Mouse (Mus musculus) C2C12 (cell line): ENCODE results near the gene Slc22a15.

Experiments used
- CTCF ChIP-seq: IDR thresholded peaks from one replicate; pipeline ENCODE4 v1.5.1; 2011; ENCODE audit not compliant: control insufficient read depth, insufficient read depth, insufficient read length
- FOSL1 ChIP-seq: IDR thresholded peaks from one replicate; pipeline ENCODE4 v1.8.0; 2011; ENCODE audit warnings: mild to moderate bottlenecking, low read length; ENCODE audit not compliant: poor library complexity, insufficient read depth, severe bottlenecking
- MYOD1 ChIP-seq: IDR thresholded peaks from one replicate; pipeline ENCODE4 v1.6.1; 2011; ENCODE audit warnings: low read depth; ENCODE audit not compliant: control insufficient read depth, insufficient read length
- USF1 ChIP-seq: IDR thresholded peaks from one replicate; pipeline ENCODE4 v1.6.1; 2011; ENCODE audit warnings: low read depth, mild to moderate bottlenecking, control low read depth, moderate library complexity

DNA sequence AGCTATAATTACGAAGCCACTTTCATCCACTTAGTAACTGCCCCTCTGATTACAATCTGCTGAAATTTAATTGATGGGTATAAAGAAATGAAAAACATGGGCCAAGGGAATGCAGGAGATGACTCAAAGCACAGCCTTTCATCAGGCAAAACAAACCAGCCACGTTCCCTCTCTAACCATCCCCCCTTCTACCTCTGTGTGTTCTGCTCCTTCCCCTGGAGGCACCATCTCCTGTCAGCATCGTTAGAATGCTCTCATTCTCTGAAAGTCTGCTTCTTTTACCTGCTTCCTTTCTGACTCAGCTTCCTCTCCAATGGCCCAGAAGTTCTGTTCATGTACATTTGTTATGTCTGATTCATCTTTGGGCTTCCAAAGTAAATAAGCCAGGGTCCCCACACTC is 6.6 kb downstream of the Slc22a15 start:
- no peak for TF ChIP-seq CTCF
- TF ChIP-seq USF1: no peak
- no peak for TF ChIP-seq FOSL1
- TF ChIP-seq MYOD1: no peak
